Mouse (Mus musculus) embryonic fibroblast, embryonic 13.5 days (primary cell): ENCODE results near the gene 1700010B08Rik.

ENCODE experiments used
- CTCF ChIP-seq: IDR thresholded peaks from 2 replicates; pipeline ENCODE4 v1.5.1; 2011; ENCODE audit warnings: mild to moderate bottlenecking, control low read depth, low read length, moderate library complexity, borderline replicate concordance; ENCODE audit not compliant: insufficient read depth
- POLR2A ChIP-seq: IDR thresholded peaks from 2 replicates; pipeline ENCODE4 v1.6.1; 2011; ENCODE audit warnings: low read depth, mild to moderate bottlenecking, control low read depth, low read length, moderate library complexity

DNA sequence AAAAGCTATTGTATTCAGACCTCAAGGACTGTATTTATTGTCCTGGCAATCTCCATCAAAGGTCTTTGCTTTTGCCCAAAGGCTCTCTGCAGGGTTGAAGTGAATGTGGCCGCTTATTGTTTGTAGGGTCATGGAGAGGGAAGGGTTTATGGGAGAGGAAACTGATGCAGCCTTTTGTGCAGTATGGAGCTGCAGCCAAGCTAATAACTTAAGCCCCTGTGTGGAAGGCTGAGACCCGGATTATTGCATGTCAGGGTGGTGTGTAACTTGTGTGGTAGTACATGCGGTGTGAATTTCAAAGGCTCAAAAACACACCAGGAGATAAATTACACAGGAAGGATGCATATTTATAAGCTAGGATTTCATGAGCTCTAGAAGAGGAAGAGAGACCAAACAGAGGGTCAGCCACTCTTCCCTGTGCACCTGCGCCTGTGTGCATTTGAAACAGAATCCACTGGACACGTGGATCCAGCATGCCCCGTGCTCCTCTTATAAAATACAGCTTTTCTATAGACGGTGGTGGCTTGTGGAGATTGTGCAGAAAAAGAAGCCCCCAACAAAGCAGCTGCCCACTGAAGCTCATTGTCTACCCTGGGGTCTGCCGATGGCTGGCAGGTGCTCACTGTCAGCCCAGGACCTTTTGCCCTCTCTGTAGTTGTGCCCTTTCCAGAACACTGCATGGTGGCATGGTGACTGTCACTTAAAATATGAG is 36.4 kb downstream of the 1700010B08Rik start:
- no peak for TF ChIP-seq CTCF
- no peak for TF ChIP-seq POLR2A
